Mouse (Mus musculus) CH12.LX (cell line): ENCODE measurements around the gene Cfl2. TPM values are rescaled to one million over a fixed set of nuclear protein-coding genes. Genes with fewer than 3 reads are reported as not detected.

Experiments used
- DNase-seq: peaks from one replicate; pipeline ENCODE4 v3.0.0-alpha.2; 2013; ENCODE audit errors: extremely low read depth
- H3K27ac ChIP-seq: 2 replicates; pipeline ENCODE4 v1.5.1; 2012; ENCODE audit warnings: low read depth, mild to moderate bottlenecking, control low read depth, moderate library complexity; ENCODE audit not compliant: insufficient read depth
- H3K27me3 ChIP-seq: replicated peaks from 2 replicates; pipeline ENCODE3; 2012; ENCODE audit warnings: inconsistent platforms
- H3K36me3 ChIP-seq, 2 experiments: replicated peaks in 1 of 2; 2 replicates each; pipeline versions ENCODE3 to v1.6.1; 2012; ENCODE audit warnings: inconsistent platforms in 1 of 2, low read length in 1 of 2, mild to moderate bottlenecking in 1 of 2, mixed read lengths in 1 of 2, moderate library complexity in 1 of 2; ENCODE audit not compliant: control insufficient read depth in 1 of 2, insufficient read depth in 1 of 2
- H3K4me1 ChIP-seq, 2 experiments: 2 replicates each; pipeline ENCODE4 v1.6.1; 2012; ENCODE audit warnings: inconsistent platforms in 1 of 2, moderate library complexity in 1 of 2; ENCODE audit not compliant: insufficient read depth in 2 of 2, control insufficient read depth in 1 of 2
- H3K4me2 ChIP-seq: 2 replicates; pipeline ENCODE4 v1.6.1; 2012; ENCODE audit warnings: low read depth, mild to moderate bottlenecking, control low read depth; ENCODE audit not compliant: poor library complexity, insufficient read depth, severe bottlenecking
- H3K4me3 ChIP-seq, 3 experiments: fragments of 150-350 bp in 1 of 3; sonication (generic) in 1 of 3; replicated peaks in 1 of 3; 2 replicates each; pipeline versions ENCODE3 to v1.5.1; 2011 to 2012; ENCODE audit warnings: low read depth in 2 of 3, low read length in 2 of 3, mild to moderate bottlenecking in 2 of 3, moderate library complexity in 2 of 3, control low read depth in 1 of 3, improper control_type of control experiment in 1 of 3, inconsistent platforms in 1 of 3, mixed read lengths in 1 of 3; ENCODE audit not compliant: poor library complexity in 1 of 3
- H3K79me2 ChIP-seq: replicated peaks from 2 replicates; pipeline ENCODE4 v1.6.1; 2012; ENCODE audit warnings: mild to moderate bottlenecking, moderate library complexity; ENCODE audit not compliant: control insufficient read depth, poor library complexity, insufficient read depth, severe bottlenecking; ENCODE audit errors: extremely low read depth
- H3K9ac ChIP-seq: 2 replicates; pipeline ENCODE4 v1.6.1; 2012; ENCODE audit warnings: low read depth, mild to moderate bottlenecking, control low read depth, moderate library complexity; ENCODE audit not compliant: insufficient read depth
- H3K9me3 ChIP-seq: replicated peaks from 2 replicates; pipeline ENCODE3; 2012; ENCODE audit warnings: low read length, inconsistent platforms, mixed read lengths
- BHLHE40 ChIP-seq: IDR thresholded peaks from 2 replicates; pipeline ENCODE4 v1.6.1; 2011; ENCODE audit warnings: mild to moderate bottlenecking, low read depth, low read length, improper control_type of control experiment
- CHD1 ChIP-seq: IDR thresholded peaks from 2 replicates; pipeline ENCODE4 v1.6.1; 2012; ENCODE audit warnings: low read depth, low read length, improper control_type of control experiment, inconsistent platforms
- CHD2 ChIP-seq: IDR thresholded peaks from 2 replicates; pipeline ENCODE4 v1.6.1; 2011; ENCODE audit warnings: low read length, improper control_type of control experiment
- CTCF ChIP-seq, 2 experiments: IDR thresholded peaks in 1 of 2; conservative IDR thresholded peaks in 1 of 2; 2 replicates each; pipeline ENCODE4 v1.5.1; 2011 to 2012; ENCODE audit warnings: low read depth in 2 of 2, low read length in 2 of 2, improper control_type of control experiment in 1 of 2, inconsistent platforms in 1 of 2, mild to moderate bottlenecking in 1 of 2, moderate library complexity in 1 of 2
- IRF4 ChIP-seq: IDR thresholded peaks from 2 replicates; pipeline ENCODE4 v1.6.1; 2014; ENCODE audit warnings: low read depth, mild to moderate bottlenecking, inconsistent platforms, low read length, improper control_type of control experiment
- JUN ChIP-seq: IDR thresholded peaks from 2 replicates; pipeline ENCODE4 v1.6.1; 2011; ENCODE audit warnings: low read depth, mild to moderate bottlenecking, low read length, improper control_type of control experiment, moderate library complexity; ENCODE audit not compliant: insufficient read depth
- JUND ChIP-seq: conservative IDR thresholded peaks from 2 replicates; pipeline ENCODE4 v1.6.1; 2011; ENCODE audit warnings: low read depth, low read length, improper control_type of control experiment
- MAZ ChIP-seq: IDR thresholded peaks from 2 replicates; pipeline ENCODE4 v1.6.1; 2012; ENCODE audit warnings: low read depth, mild to moderate bottlenecking, inconsistent platforms, low read length, improper control_type of control experiment, moderate library complexity
- MYC ChIP-seq: IDR thresholded peaks from 2 replicates; pipeline ENCODE4 v1.6.1; 2011; ENCODE audit warnings: low read depth, mild to moderate bottlenecking, improper control_type of control experiment, low read length
- PAX5 ChIP-seq: IDR thresholded peaks from 2 replicates; pipeline ENCODE4 v1.6.1; 2012; ENCODE audit warnings: low read length, inconsistent platforms, mixed read lengths
- POLR2A ChIP-seq: IDR thresholded peaks from 2 replicates; pipeline ENCODE4 v1.6.1; 2011; ENCODE audit warnings: low read depth, mild to moderate bottlenecking, improper control_type of control experiment, low read length
- RCOR1 ChIP-seq: conservative IDR thresholded peaks from 2 replicates; pipeline ENCODE4 v1.6.1; 2012; ENCODE audit warnings: low read depth, mild to moderate bottlenecking, inconsistent platforms, low read length, improper control_type of control experiment
- SMC3 ChIP-seq: IDR thresholded peaks from 2 replicates; pipeline ENCODE4 v1.6.1; 2011; ENCODE audit warnings: low read depth, low read length, improper control_type of control experiment
- TBP ChIP-seq: conservative IDR thresholded peaks from 2 replicates; pipeline ENCODE4 v1.6.1; 2011; ENCODE audit warnings: low read depth, low read length, improper control_type of control experiment
- TCF12 ChIP-seq: IDR thresholded peaks from 2 replicates; pipeline ENCODE4 v1.6.1; 2014; ENCODE audit warnings: low read depth, mild to moderate bottlenecking, inconsistent platforms, low read length, improper control_type of control experiment
- UBTF ChIP-seq: IDR thresholded peaks from 2 replicates; pipeline ENCODE4 v1.6.1; 2012; ENCODE audit warnings: low read depth, mild to moderate bottlenecking, inconsistent platforms, low read length, improper control_type of control experiment, moderate library complexity
- USF2 ChIP-seq: conservative IDR thresholded peaks from 2 replicates; pipeline ENCODE4 v1.6.1; 2011; ENCODE audit warnings: low read depth, low read length, improper control_type of control experiment
- ZMIZ1 ChIP-seq: IDR thresholded peaks from 2 replicates; pipeline ENCODE4 v1.6.1; 2012; ENCODE audit warnings: low read depth, mild to moderate bottlenecking, inconsistent platforms, low read length, improper control_type of control experiment
- ZNF384 ChIP-seq: IDR thresholded peaks from 2 replicates; pipeline ENCODE4 v1.6.1; 2012; ENCODE audit warnings: low read depth, low read length, improper control_type of control experiment, inconsistent platforms
- dilution Hi-C: fragments of 300-500 bp; cut with MboI; formaldehyde crosslinking; loops from 2 replicates; pipeline ENCODE4 v1.14.3; 2020; ENCODE audit warnings: low sequenced_read_pairs; ENCODE audit not compliant: extremely low pct_unique_long_range_greater_than_20kb, extremely low pct_ligation_motif_present
- in situ Hi-C: fragments of 300-500 bp; cut with MboI; formaldehyde crosslinking; loops from 3 replicates; pipeline ENCODE4 v1.14.3; 2019; ENCODE audit warnings: low sequenced_read_pairs, low pct_ligation_motif_present, low pct_unique_long_range_greater_than_20kb, mixed read lengths
- polyA plus RNA-seq: library from polyadenylated mRNA; unstranded; fragments of >175 nt; gene quantifications from 2 replicates; pipeline ENCODE4 v1.2.1, GENCODE M21; 2012; ENCODE audit warnings: low read depth; ENCODE audit not compliant: insufficient read length
- total RNA-seq, 2 experiments: library from RNA; depleted of rRNA; stranded (reverse); fragments of 300-350 nt in 1 of 2; fragments of >200 nt in 1 of 2; gene quantifications; 2 replicates each; pipeline ENCODE4 v1.2.3; 2012 to 2014

Cfl2 gene
- total and polyA plus RNA-seq, 3 experiments, result 6.1 to 25.2 (median 13.8) TPM

GRCm38 (mm10) chr12:54859531-54859930 is 3.1 kb downstream of the Cfl2 start:
- Histone ChIP-seq H3K27ac (no peak overlapping the region), H3K4me3 (no peak overlapping the region), H3K9me3 (no peaks in the 10 kb centered on the region), H3K27me3 (no peaks in the 10 kb centered on the region), H3K9ac (no peak overlapping the region), H3K4me1 (peaks cover 3 to 20% of the 10 kb centered on the region in 2 experiments; a peak in 3 of 4 replicates), H3K79me2 (peaks cover 20% of the 10 kb centered on the region), H3K4me2 (no peak overlapping the region), H3K36me3 (peaks cover 11 to 44% of the 10 kb centered on the region in 2 experiments)
- TF ChIP-seq CHD2 (no peak), CHD1 (no peak), JUND (no peak), TBP (no peak), RCOR1 (no peak), PAX5 (no peak)
- no peak for DNase-seq
- dilution Hi-C loops (no loop called here), in situ Hi-C loops (no loop called here)

DNA sequence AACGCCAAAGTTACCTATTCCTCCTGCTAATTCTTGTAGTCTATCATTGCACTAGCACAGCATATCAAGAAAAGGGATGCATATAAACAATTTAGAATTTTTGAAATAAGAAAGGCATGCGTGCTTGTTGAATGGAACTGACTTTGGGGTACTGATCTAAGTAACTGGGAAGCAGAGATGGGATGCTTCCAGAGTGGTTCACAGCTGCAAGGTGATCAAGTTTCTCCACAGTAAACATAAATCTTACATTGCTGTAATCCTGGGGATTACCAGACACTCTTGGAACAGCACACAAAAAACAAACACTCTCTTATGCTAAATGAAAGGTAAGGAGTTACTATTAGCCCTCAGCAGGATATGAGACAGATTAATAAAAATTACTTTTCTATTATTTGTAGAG is 12.1 kb downstream of the Cfl2 start:
- peaks cover 0 to 14% of the 10 kb centered on the region in 2 experiments for H3K36me3 ChIP-seq
- no peaks in the 10 kb centered on the region for H3K27me3 ChIP-seq
- no peaks in the 10 kb centered on the region for H3K79me2 ChIP-seq
- H3K27ac ChIP-seq, result no peak overlapping the region
- no peak for TF ChIP-seq BHLHE40
- no peak for TF ChIP-seq JUN
- no peak for TF ChIP-seq MYC
- no peak for TF ChIP-seq UBTF
- no peak for TF ChIP-seq POLR2A
- TF ChIP-seq ZMIZ1, result no peak
- no peak for TF ChIP-seq TCF12
- no peak for TF ChIP-seq USF2
- TF ChIP-seq PAX5, result no peak
- no peak for TF ChIP-seq ZNF384
- H3K4me1 ChIP-seq, result no peaks in the 10 kb centered on the region
- H3K9ac ChIP-seq, result no peak overlapping the region
- no peak overlapping the region for H3K4me3 ChIP-seq
- in situ Hi-C loops (no loop called here), dilution Hi-C loops (no loop called here)
- no peak overlapping the region for H3K4me2 ChIP-seq
- no peak for DNase-seq
- H3K9me3 ChIP-seq, result no peaks in the 10 kb centered on the region

- TF ChIP-seq IRF4, result no peak
- no peak for TF ChIP-seq SMC3
- TF ChIP-seq MAZ, result no peak
- no peak for TF ChIP-seq POLR2A
- TF ChIP-seq BHLHE40, result no peak
- TF ChIP-seq CTCF (conservative IDR thresholded peaks at IDR 0.05 in 1 of 2, IDR thresholded peaks at IDR 0.05 in 1 of 2; ENCODE audit: low read depth in 2 of 2, low read length in 2 of 2), result no peak
- TF ChIP-seq RCOR1, result no peak
- TF ChIP-seq, all 38 proteins: peak for 0
- DNase-seq, result no peak
- Histone ChIP-seq H3K27ac (no peak overlapping the region), H3K79me2 (no peaks in the 10 kb centered on the region), H3K9ac (no peak overlapping the region), H3K36me3 (peaks cover 0 to 5% of the 10 kb centered on the region in 2 experiments), H3K4me2 (no peak overlapping the region), H3K9me3 (no peaks in the 10 kb centered on the region), H3K4me3 (no peak overlapping the region), H3K27me3 (no peaks in the 10 kb centered on the region), H3K4me1 (peaks cover 0 to 3% of the 10 kb centered on the region in 2 experiments; a peak in 1 of 4 replicates)
- dilution Hi-C loops (no loop called here), in situ Hi-C loops (no loop called here)
Measured at GRCm38 (mm10) chr12:54844415-54844814, 18.3 kb downstream of the Cfl2 start.
